Mouse (Mus musculus) forebrain, embryonic 14.5 days (tissue): ENCODE results near the gene Tut4. TPM values are rescaled to one million over a fixed set of nuclear protein-coding genes. Genes with fewer than 3 reads are reported as not detected.

Experiments used
- ATAC-seq: fragments of 200-750 bp; cut with Nextera tagmentation; 2 replicates; pipeline ENCODE4 v1.8.0; 2017; ENCODE audit warnings: mild to moderate bottlenecking, moderate library complexity
- DNase-seq: peaks from one replicate; pipeline ENCODE4 v3.0.0-alpha.2; 2015; ENCODE audit warnings: low spot score
- H3K27ac ChIP-seq: fragments of 300-500 bp; sonication (generic); 2 replicates; pipeline ENCODE4 v1.5.1; 2014; ENCODE audit warnings: low read depth, mild to moderate bottlenecking, control low read depth, low read length, moderate library complexity
- H3K27me3 ChIP-seq: fragments of 300-500 bp; sonication (generic); replicated peaks from 2 replicates; pipeline ENCODE4 v1.6.1; 2014; ENCODE audit warnings: low read length, control low read depth, mixed read lengths; ENCODE audit not compliant: control insufficient read depth, insufficient read depth
- H3K36me3 ChIP-seq: fragments of 300-500 bp; sonication (generic); 2 replicates; pipeline ENCODE4 v1.6.1; 2014; ENCODE audit warnings: low read length, control low read depth; ENCODE audit not compliant: control insufficient read depth, insufficient read depth
- H3K4me1 ChIP-seq: fragments of 300-500 bp; sonication (generic); 2 replicates; pipeline ENCODE4 v1.6.1; 2014; ENCODE audit warnings: antibody characterized with exemption, low read length, control low read depth; ENCODE audit not compliant: control insufficient read depth, insufficient read depth
- H3K4me2 ChIP-seq: fragments of 300-500 bp; sonication (generic); 2 replicates; pipeline ENCODE4 v1.6.1; 2014; ENCODE audit warnings: mild to moderate bottlenecking, control low read depth, low read length
- H3K4me3 ChIP-seq: fragments of 300-500 bp; sonication (generic); 2 replicates; pipeline ENCODE4 v1.5.1; 2014; ENCODE audit warnings: low read depth, low read length, control low read depth
- H3K9ac ChIP-seq: fragments of 300-500 bp; sonication (generic); 2 replicates; pipeline ENCODE4 v1.6.1; 2014; ENCODE audit warnings: mild to moderate bottlenecking, low read length, control low read depth, moderate library complexity
- H3K9me3 ChIP-seq: fragments of 300-500 bp; sonication (generic); replicated peaks from 2 replicates; pipeline ENCODE4 v1.6.1; 2016; ENCODE audit warnings: low read length, control low read depth, mixed read lengths; ENCODE audit not compliant: control insufficient read depth
- whole genome bisulfite sequencing: fragments of 180-500 bp; shearing (Covaris S2); extraction: QIAGEN DNeasy Blood & Tissue Kit; methylation state at CpG from one replicate; pipeline ENCODE4 v1.1.7; 2014; 5-methylcytosine and 5-hydroxymethylcytosine counted together
- polyA plus RNA-seq: library from polyadenylated mRNA; unstranded; fragments of >200 nt; fragmentation: Nextera tagmentation; extraction: Ambion mirVana; gene quantifications from 2 replicates; pipeline ENCODE4 v1.2.1, GENCODE M21; 2014

Tut4 gene
- polyA plus RNA-seq, 1 experiment from 2014 or later = 40.7 TPM

- Histone ChIP-seq H3K4me3 (peak overlapping the region; percentile 76), H3K36me3 (peaks cover 7% of the 10 kb centered on the region), H3K27ac (no peak overlapping the region), H3K4me1 (peaks cover 12% of the 10 kb centered on the region; the same call in 1 of the 2 replicates), H3K9ac (peak overlapping the region; percentile 61), H3K9me3 (no peaks in the 10 kb centered on the region), H3K27me3 (no peaks in the 10 kb centered on the region), H3K4me2 (peak overlapping the region; percentile 65)
- ATAC-seq = no peak
- DNase-seq = no peak
- WGBS = under 1% methylated on average over 16 of the region's 16 CpGs
Observed at GRCm38 (mm10) chr4:108579743-108580411, 120.7 kb downstream of the Tut4 start.

- no peak overlapping the region for H3K4me3 ChIP-seq
- H3K4me1 ChIP-seq = no peaks in the 10 kb centered on the region
- no peak for DNase-seq
- no peaks in the 10 kb centered on the region for H3K27me3 ChIP-seq
- H3K36me3 ChIP-seq = 0 out of 2 replicates have a peak, but pooled peaks cover 7% of the 10 kb centered on the region
- 95% methylated on average over 2 of the region's 2 CpGs for WGBS
- no peak overlapping the region for H3K4me2 ChIP-seq
- no peak overlapping the region for H3K27ac ChIP-seq
- no peaks in the 10 kb centered on the region for H3K9me3 ChIP-seq
- no peak for ATAC-seq
- H3K9ac ChIP-seq = no peak overlapping the region
Observed at GRCm38 (mm10) chr4:108593376-108593775, 134.2 kb downstream of the Tut4 start.

GRCm38 (mm10) chr4:108595785-108596184, 136.6 kb downstream of the Tut4 start:
- WGBS = 91% methylated on average over 1 of the region's 1 CpGs
- no peak overlapping the region for H3K9ac ChIP-seq
- H3K9me3 ChIP-seq = no peaks in the 10 kb centered on the region
- no peaks in the 10 kb centered on the region for H3K4me1 ChIP-seq
- no peak overlapping the region for H3K27ac ChIP-seq
- H3K36me3 ChIP-seq = peaks cover 10% of the 10 kb centered on the region; the same call in 1 of the 2 replicates
- H3K4me2 ChIP-seq = no peak overlapping the region
- no peaks in the 10 kb centered on the region for H3K27me3 ChIP-seq
- ATAC-seq (no peak), DNase-seq (no peak)
- no peak overlapping the region for H3K4me3 ChIP-seq

GRCm38 (mm10) chr4:108598306-108598705, 139.1 kb downstream of the Tut4 start:
- Histone ChIP-seq H3K4me1 (no peaks in the 10 kb centered on the region), H3K9me3 (no peaks in the 10 kb centered on the region), H3K9ac (no peak overlapping the region), H3K27ac (no peak overlapping the region), H3K4me2 (no peak overlapping the region), H3K27me3 (no peaks in the 10 kb centered on the region), H3K4me3 (no peak overlapping the region), H3K36me3 (peaks cover 10% of the 10 kb centered on the region; the same call in 1 of the 2 replicates)
- ATAC-seq = no peak
- WGBS = 89% methylated on average over 4 of the region's 4 CpGs
- DNase-seq = no peak

- no peaks in the 10 kb centered on the region for H3K4me1 ChIP-seq
- DNase-seq (no peak), ATAC-seq (no peak)
- no peak overlapping the region for H3K4me2 ChIP-seq
- no peak overlapping the region for H3K4me3 ChIP-seq
- peaks cover 30% of the 10 kb centered on the region; the same call in 1 of the 2 replicates for H3K36me3 ChIP-seq
- WGBS = 94% methylated on average over 7 of the region's 7 CpGs
- no peak overlapping the region for H3K27ac ChIP-seq
- no peaks in the 10 kb centered on the region for H3K9me3 ChIP-seq
- H3K9ac ChIP-seq = no peak overlapping the region
- H3K27me3 ChIP-seq = no peaks in the 10 kb centered on the region
Observed at GRCm38 (mm10) chr4:108601870-108602269, 142.6 kb downstream of the Tut4 start.

GRCm38 (mm10) chr4:108608651-108609050, 149.4 kb downstream of the Tut4 start:
- H3K4me2 ChIP-seq = no peak overlapping the region
- no peak overlapping the region for H3K27ac ChIP-seq
- no peaks in the 10 kb centered on the region for H3K4me1 ChIP-seq
- no peak for DNase-seq
- no peak overlapping the region for H3K9ac ChIP-seq
- WGBS = 93% methylated on average over 3 of the region's 3 CpGs
- H3K27me3 ChIP-seq = no peaks in the 10 kb centered on the region
- no peak overlapping the region for H3K4me3 ChIP-seq
- H3K9me3 ChIP-seq = no peaks in the 10 kb centered on the region
- ATAC-seq = no peak
- peaks cover 21% of the 10 kb centered on the region; the same call in 1 of the 2 replicates for H3K36me3 ChIP-seq

Other genes starting within 250 kb of the Tut4 start
- not detected in 2 replicates for gene Zyg11a, start 241.4 kb upstream of the Tut4 start, polyA plus RNA-seq
- gene Zyg11b, start 158.3 kb upstream of the Tut4 start, polyA plus RNA-seq = 24.2 and 31.1 TPM in 2 replicates
- 43.1 and 52.2 TPM in 2 replicates for gene Coa7, start 131.3 kb upstream of the Tut4 start, polyA plus RNA-seq
- gene Shisal2a, start 76.1 kb upstream of the Tut4 start, polyA plus RNA-seq = 2.7 and 3.6 TPM in 2 replicates
- 26.9 and 28.9 TPM in 2 replicates for gene Gpx7, start 52.5 kb upstream of the Tut4 start, polyA plus RNA-seq
- 97.5 and 110 TPM in 2 replicates for gene Prpf38a, start 119.9 kb downstream of the Tut4 start, polyA plus RNA-seq
- gene Orc1, start 120.0 kb downstream of the Tut4 start, polyA plus RNA-seq = 3.3 and 3.4 TPM in 2 replicates
- 16.5 and 17.3 TPM in 2 replicates for gene Cc2d1b, start 160.5 kb downstream of the Tut4 start, polyA plus RNA-seq